Mouse (Mus musculus) G1E (cell line): ENCODE data around the gene Map7d2. TPM values are rescaled to one million over a fixed set of nuclear protein-coding genes. Genes with fewer than 3 reads are reported as not detected.

Source experiments
- ATAC-seq: 2 replicates; pipeline ENCODE4 v1.8.0; 2016; ENCODE audit warnings: mild to moderate bottlenecking; ENCODE audit not compliant: insufficient number of reproducible peaks, poor library complexity, low FRiP score, severe bottlenecking; ENCODE audit errors: extremely low read depth
- DNase-seq: peaks from one replicate; pipeline ENCODE4 v3.0.0; 2012; ENCODE audit warnings: low spot score
- H3K27me3 ChIP-seq: 2 replicates; pipeline ENCODE4 v1.6.1; 2012; ENCODE audit warnings: mild to moderate bottlenecking, low read length, inconsistent platforms; ENCODE audit not compliant: insufficient read depth
- H3K36me3 ChIP-seq: replicated peaks from 2 replicates; pipeline ENCODE3; 2012; ENCODE audit warnings: mild to moderate bottlenecking, inconsistent platforms
- H3K4me1 ChIP-seq: 2 replicates; pipeline ENCODE4 v1.6.1; 2012; ENCODE audit warnings: low read depth, low read length, inconsistent platforms, mixed read lengths; ENCODE audit not compliant: insufficient read depth
- H3K4me3 ChIP-seq: 2 replicates; pipeline ENCODE4 v1.5.1; 2012; ENCODE audit warnings: low read depth, mild to moderate bottlenecking, inconsistent platforms, low read length, moderate library complexity, mixed read lengths
- H3K9me3 ChIP-seq: replicated peaks from 2 replicates; pipeline ENCODE4 v1.6.1; 2012; ENCODE audit warnings: inconsistent platforms
- CTCF ChIP-seq: IDR thresholded peaks from 2 replicates; pipeline ENCODE4 v1.5.1; 2012; ENCODE audit warnings: low read depth, low read length, inconsistent platforms, mixed read lengths
- GATA1 ChIP-seq: IDR thresholded peaks from 2 replicates; pipeline ENCODE4 v1.6.1; 2012; ENCODE audit warnings: borderline replicate concordance, low read length, inconsistent platforms, mixed read lengths
- GATA2 ChIP-seq: IDR thresholded peaks from 2 replicates; pipeline ENCODE4 v1.6.1; 2012; ENCODE audit warnings: low read depth, low read length, inconsistent platforms, borderline replicate concordance
- POLR2AphosphoS5 ChIP-seq: IDR thresholded peaks from 2 replicates; pipeline ENCODE4 v1.6.1; 2012; ENCODE audit warnings: low read depth, low read length, inconsistent platforms; ENCODE audit not compliant: insufficient replicate concordance
- TAL1 ChIP-seq: conservative IDR thresholded peaks from 2 replicates; pipeline ENCODE4 v1.6.1; 2012; ENCODE audit warnings: low read depth, low read length, inconsistent platforms, mixed read lengths
- polyA plus RNA-seq: library from polyadenylated mRNA; stranded (reverse); fragments of >175 nt; gene quantifications from 2 replicates; pipeline ENCODE4 v1.2.3, GENCODE M21; 2012
- total RNA-seq, 2 experiments: library from RNA; stranded (forward) in 1 of 2; stranded (reverse) in 1 of 2; fragments of 200-1000 nt in 1 of 2; fragments of >200 nt in 1 of 2; fragmentation: Nextera tagmentation in 1 of 2; gene quantifications; 2 replicates each; pipeline ENCODE4 v1.2.3; 2014 to 2017

Gene Map7d2
- total and polyA plus RNA-seq, 3 experiments = 0.16 TPM; not detected in 2

DNA sequence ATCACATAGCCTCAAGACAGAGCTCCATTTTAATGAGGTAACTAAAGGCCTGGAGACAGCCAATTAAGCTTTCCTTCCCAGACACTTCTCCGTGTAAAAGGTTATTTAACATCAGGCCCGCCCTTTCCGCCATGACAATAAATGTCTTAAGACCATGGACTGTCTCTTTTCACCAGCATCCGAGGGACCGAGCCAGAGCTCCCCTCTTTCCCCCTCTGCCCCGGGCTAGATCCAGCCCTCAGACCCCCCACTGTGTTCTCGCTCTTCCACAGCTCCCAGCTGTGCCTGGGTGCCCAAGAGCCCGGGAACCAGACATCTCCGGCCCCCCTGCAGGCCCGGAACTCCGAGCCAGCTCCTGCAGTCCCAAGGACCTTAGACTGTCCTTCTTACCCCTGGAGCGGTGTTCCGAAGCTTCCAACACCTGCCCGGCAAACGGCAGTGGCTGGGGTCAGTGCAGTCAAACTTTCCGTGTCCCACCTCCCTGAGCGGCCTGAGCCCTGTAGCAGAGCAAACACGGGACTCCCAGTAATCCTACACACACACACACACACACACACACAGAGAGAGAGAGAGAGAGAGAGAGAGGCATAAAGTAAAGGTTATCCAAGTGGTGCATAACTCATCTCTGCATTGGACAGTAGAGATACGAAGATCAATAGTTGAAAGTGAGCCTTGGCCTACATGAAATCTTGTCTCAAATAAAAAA, 94.1 kb downstream of the Map7d2 start:
- Histone ChIP-seq H3K9me3 (no peaks in the 10 kb centered on the region), H3K36me3 (no peaks in the 10 kb centered on the region), H3K27me3 (no peaks in the 10 kb centered on the region), H3K4me3 (no peak overlapping the region), H3K4me1 (peaks cover 7% of the 10 kb centered on the region)
- TF ChIP-seq GATA2 (no peak), GATA1 (no peak), POLR2AphosphoS5 (no peak), TAL1 (no peak), CTCF (no peak)
- DNase-seq (no peak), ATAC-seq (no peak; the same call in 1 of the 2 replicates)

DNA sequence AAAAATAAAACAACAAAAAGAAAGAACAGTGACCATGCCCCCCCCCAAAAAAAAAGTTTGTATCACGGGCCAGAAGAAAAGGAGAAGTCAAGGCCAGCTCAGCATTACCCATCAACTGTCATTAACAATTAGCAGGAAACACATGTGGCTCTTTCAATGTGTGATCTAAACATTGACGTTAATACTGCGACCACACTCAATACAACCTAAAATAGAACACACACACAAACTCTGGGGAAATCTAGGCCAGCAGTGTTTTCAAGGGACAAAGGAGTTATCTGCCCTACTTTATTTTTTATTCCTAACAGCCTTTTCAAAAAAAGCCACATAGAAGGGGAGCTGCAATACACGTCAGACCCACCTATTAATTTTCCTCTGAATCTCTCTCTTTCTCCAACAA, 94.7 kb downstream of the Map7d2 start:
- Histone ChIP-seq H3K9me3 (no peaks in the 10 kb centered on the region), H3K27me3 (no peaks in the 10 kb centered on the region), H3K4me3 (no peak overlapping the region), H3K36me3 (no peaks in the 10 kb centered on the region), H3K4me1 (peaks cover 7% of the 10 kb centered on the region)
- no peak for TF ChIP-seq TAL1
- no peak for TF ChIP-seq POLR2AphosphoS5
- TF ChIP-seq GATA1 = no peak
- no peak for TF ChIP-seq CTCF
- TF ChIP-seq GATA2 = no peak
- peak; percentile 62; the same call in 1 of the 2 replicates for ATAC-seq
- no peak for DNase-seq

DNA sequence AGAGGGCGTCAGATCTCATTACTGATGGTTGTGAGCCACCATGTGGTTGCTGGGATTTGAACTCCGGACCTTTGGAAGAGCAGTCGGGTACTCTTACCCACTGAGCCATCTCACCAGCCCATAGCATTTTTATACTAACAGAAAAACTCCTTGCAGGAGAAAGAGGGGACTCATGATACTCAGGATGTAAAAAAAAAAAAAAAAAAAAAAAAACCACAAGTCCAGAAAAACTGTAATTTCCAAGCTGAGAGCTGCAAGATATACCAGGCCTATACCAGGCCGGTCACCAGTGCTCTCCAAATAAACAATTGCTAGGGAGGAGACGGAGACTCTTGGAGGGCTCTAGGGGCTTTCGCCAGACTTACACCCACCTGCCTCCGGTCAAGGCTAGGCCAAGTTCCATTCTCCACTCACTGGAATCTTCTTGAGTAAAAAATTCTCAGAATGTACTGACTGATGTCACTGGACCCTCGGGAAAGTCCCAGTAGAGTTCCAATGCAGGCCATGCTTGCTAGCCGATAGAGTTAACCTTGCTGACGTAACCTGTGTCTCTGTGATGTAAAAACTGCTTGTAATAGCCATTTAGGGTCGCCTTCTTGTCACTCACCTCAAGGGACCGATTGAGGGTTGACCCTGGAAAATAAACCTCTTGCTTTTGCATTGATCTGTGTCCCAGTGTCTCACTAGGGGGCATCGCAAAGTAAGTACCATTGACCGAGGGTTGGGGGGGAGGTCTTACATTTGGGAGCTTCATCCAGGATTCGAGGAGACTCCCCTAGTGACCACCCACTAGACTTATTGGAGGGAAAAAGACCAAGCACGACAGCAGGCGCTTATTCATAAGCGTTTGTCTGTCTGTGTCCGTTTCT, 95.7 kb downstream of the Map7d2 start:
- H3K36me3 ChIP-seq = no peaks in the 10 kb centered on the region
- peak overlapping the region; percentile 61; the same call in 1 of the 2 replicates for H3K4me3 ChIP-seq
- H3K9me3 ChIP-seq = no peaks in the 10 kb centered on the region
- TF ChIP-seq GATA1 (no peak), POLR2AphosphoS5 (no peak), GATA2 (no peak), CTCF (no peak), TAL1 (no peak)
- DNase-seq = no peak
- peaks cover 7% of the 10 kb centered on the region for H3K4me1 ChIP-seq
- ATAC-seq = no peak
- H3K27me3 ChIP-seq = no peaks in the 10 kb centered on the region

DNA sequence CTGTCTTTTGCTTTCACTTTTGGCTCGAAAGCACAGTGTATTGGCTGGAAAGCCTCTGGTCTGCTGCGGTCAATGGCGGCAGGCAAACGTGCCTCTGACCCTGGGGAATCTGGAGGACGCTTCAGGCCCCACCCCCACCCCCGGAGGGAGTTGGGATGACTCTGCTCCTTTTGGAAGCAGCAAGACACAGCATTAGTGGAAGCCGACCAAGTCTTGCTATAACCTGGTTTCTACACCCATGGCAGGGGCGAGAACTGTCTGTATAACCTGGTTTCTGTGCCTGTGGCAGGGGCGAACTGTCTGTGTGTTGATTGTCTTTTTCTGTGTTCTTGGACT, 96.3 kb downstream of the Map7d2 start:
- TF ChIP-seq CTCF = no peak
- TF ChIP-seq GATA2 = no peak
- no peak for TF ChIP-seq GATA1
- no peak for TF ChIP-seq TAL1
- TF ChIP-seq POLR2AphosphoS5 = no peak
- peaks cover 7% of the 10 kb centered on the region for H3K4me1 ChIP-seq
- H3K36me3 ChIP-seq = no peaks in the 10 kb centered on the region
- ATAC-seq (peak; percentile 41; the same call in 1 of the 2 replicates), DNase-seq (no peak)
- peak overlapping the region; percentile 61; the same call in 1 of the 2 replicates for H3K4me3 ChIP-seq
- no peaks in the 10 kb centered on the region for H3K27me3 ChIP-seq
- H3K9me3 ChIP-seq = no peaks in the 10 kb centered on the region

DNA sequence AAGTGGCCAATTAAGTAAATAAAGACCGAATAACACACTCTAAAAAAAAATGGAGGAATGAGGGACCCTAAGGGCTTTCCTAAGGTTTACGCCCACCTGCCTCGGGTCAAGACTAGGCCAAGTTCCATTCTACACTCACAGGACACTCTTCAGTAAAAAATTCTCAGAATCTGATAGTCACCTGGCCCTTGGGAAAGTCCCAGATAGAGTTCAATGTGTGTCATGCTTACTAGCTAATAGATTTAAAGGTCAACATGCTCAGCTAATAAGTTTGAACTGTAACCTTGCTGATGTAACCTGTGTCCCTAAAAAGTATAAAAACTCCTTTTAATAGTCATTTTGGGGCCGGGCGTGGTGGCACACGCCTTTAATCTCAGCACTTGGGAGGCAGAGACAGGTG, 101.2 kb downstream of the Map7d2 start:
- DNase-seq (no peak), ATAC-seq (no peak)
- H3K9me3 ChIP-seq = no peaks in the 10 kb centered on the region
- H3K4me1 ChIP-seq = peaks cover 2% of the 10 kb centered on the region
- no peaks in the 10 kb centered on the region for H3K36me3 ChIP-seq
- no peaks in the 10 kb centered on the region for H3K27me3 ChIP-seq
- TF ChIP-seq GATA1 (no peak), POLR2AphosphoS5 (no peak), GATA2 (no peak), CTCF (no peak), TAL1 (no peak)
- H3K4me3 ChIP-seq = no peak overlapping the region

- no peaks in the 10 kb centered on the region for H3K4me1 ChIP-seq
- TF ChIP-seq GATA2 = no peak
- TF ChIP-seq GATA1 = no peak
- no peak for TF ChIP-seq TAL1
- TF ChIP-seq POLR2AphosphoS5 = no peak
- TF ChIP-seq CTCF = no peak
- H3K4me3 ChIP-seq = no peak overlapping the region
- H3K27me3 ChIP-seq = peaks cover 7% of the 10 kb centered on the region
- no peaks in the 10 kb centered on the region for H3K36me3 ChIP-seq
- ATAC-seq (no peak), DNase-seq (no peak)
- no peaks in the 10 kb centered on the region for H3K9me3 ChIP-seq
These were observed 107.4 kb downstream of the Map7d2 start for GRCm38 (mm10) chrX:159521780-159522179.
